Mouse (Mus musculus) small intestine, adult 2 months (tissue): ENCODE measurements around the gene Spata16.

Experiments used
- CTCF ChIP-seq: fragments of 200-500 bp; IDR thresholded peaks from 2 replicates; pipeline ENCODE4 v1.5.1; 2012; ENCODE audit warnings: low read depth, mild to moderate bottlenecking, control low read depth, inconsistent platforms, low read length, moderate library complexity, mixed read lengths; ENCODE audit not compliant: insufficient replicate concordance, insufficient read length; ENCODE audit errors: extremely low read depth
- POLR2A ChIP-seq: fragments of 200-500 bp; IDR thresholded peaks from 2 replicates; pipeline ENCODE4 v1.6.1; 2012; ENCODE audit warnings: low read depth, mild to moderate bottlenecking, control low read depth, inconsistent platforms, low read length, moderate library complexity

DNA sequence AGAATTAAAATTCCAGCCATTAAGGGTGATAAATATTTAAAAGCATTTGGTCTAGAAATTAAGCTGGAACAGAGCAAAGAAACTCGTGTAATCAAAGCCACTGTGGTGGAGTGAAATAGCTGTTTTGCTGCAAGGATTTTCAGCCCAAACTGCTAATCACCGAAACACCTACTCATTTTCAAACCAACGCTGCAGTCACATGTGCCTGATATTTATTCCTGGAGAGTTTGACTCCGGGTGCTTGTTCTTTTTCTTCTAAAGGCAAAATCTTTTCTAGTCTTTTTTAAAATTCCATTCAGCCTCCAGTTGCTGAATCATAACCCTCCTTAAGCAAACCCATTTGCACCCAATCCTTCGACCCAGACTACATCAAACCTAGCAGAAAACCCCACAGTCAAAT lies 329.4 kb downstream of the Spata16 start:
- TF ChIP-seq POLR2A (no peak), CTCF (no peak)
